Mouse (Mus musculus) limb, embryonic 14.5 days (tissue): ENCODE measurements at regions not wholly inside any gene's neighbourhood (a gene's known extent, or its start where the extent isn't known, plus 50 kb on each side); places are given as distances from the start of the nearest gene placed in this dataset.

Experiments
- ATAC-seq: fragments of 200-750 bp; cut with Nextera tagmentation; 2 replicates; pipeline ENCODE4 v1.8.0; 2017; ENCODE audit warnings: low read depth, moderate number of reproducible peaks, moderate TSS enrichment; ENCODE audit not compliant: low FRiP score
- DNase-seq: peaks from one replicate; pipeline ENCODE4 v3.0.0-alpha.2; 2015; ENCODE audit warnings: low spot score
- H3K27ac ChIP-seq: fragments of 300-500 bp; sonication (generic); replicated peaks from 2 replicates; pipeline ENCODE4 v1.5.1; 2014; ENCODE audit warnings: low read depth, mild to moderate bottlenecking, low read length, moderate library complexity, mixed read lengths
- H3K27me3 ChIP-seq: fragments of 300-500 bp; sonication (generic); 2 replicates; pipeline ENCODE4 v1.6.1; 2014; ENCODE audit warnings: low read length, mixed read lengths; ENCODE audit not compliant: control insufficient read depth, insufficient read depth
- H3K36me3 ChIP-seq: fragments of 300-500 bp; sonication (generic); 2 replicates; pipeline ENCODE4 v1.6.1; 2014; ENCODE audit warnings: mild to moderate bottlenecking, low read length, moderate library complexity, mixed read lengths; ENCODE audit not compliant: control insufficient read depth, insufficient read depth
- H3K4me1 ChIP-seq: fragments of 300-500 bp; sonication (generic); 2 replicates; pipeline ENCODE4 v1.6.1; 2014; ENCODE audit warnings: antibody characterized with exemption, low read length, mixed read lengths; ENCODE audit not compliant: control insufficient read depth, insufficient read depth
- H3K4me2 ChIP-seq: fragments of 300-500 bp; sonication (generic); replicated peaks from 2 replicates; pipeline ENCODE4 v1.6.1; 2014; ENCODE audit warnings: low read depth, mild to moderate bottlenecking, low read length, moderate library complexity; ENCODE audit not compliant: severe bottlenecking
- H3K4me3 ChIP-seq: fragments of 300-500 bp; sonication (generic); replicated peaks from 2 replicates; pipeline ENCODE4 v1.5.1; 2014; ENCODE audit warnings: low read length
- H3K9ac ChIP-seq: fragments of 300-500 bp; sonication (generic); 2 replicates; pipeline ENCODE4 v1.6.1; 2014; ENCODE audit warnings: mild to moderate bottlenecking, low read depth, low read length, moderate library complexity; ENCODE audit not compliant: severe bottlenecking
- H3K9me3 ChIP-seq: fragments of 300-500 bp; sonication (generic); 2 replicates; pipeline ENCODE4 v1.6.1; 2016; ENCODE audit warnings: low read length; ENCODE audit not compliant: control insufficient read depth
- POLR2A ChIP-seq: fragments of 200-500 bp; IDR thresholded peaks from 2 replicates; pipeline ENCODE4 v1.8.0; 2012; ENCODE audit warnings: inconsistent platforms, mild to moderate bottlenecking, moderate library complexity, borderline replicate concordance; ENCODE audit not compliant: insufficient read depth, insufficient read length; ENCODE audit errors: extremely low read depth
- WGBS: fragments of 180-500 bp; shearing (Covaris S2); extraction: QIAGEN DNeasy Blood & Tissue Kit; methylation state at CpG from one replicate; pipeline ENCODE4 v1.1.7; 2014; 5-methylcytosine and 5-hydroxymethylcytosine counted together

- TF ChIP-seq POLR2A = no peak
- H3K27me3 ChIP-seq = no peaks in the 10 kb centered on the region
- DNase-seq = no peak
- H3K4me3 ChIP-seq = no peak overlapping the region
- H3K4me2 ChIP-seq = no peak overlapping the region
- 0 out of 2 replicates have a peak, but pooled peaks cover 3% of the 10 kb centered on the region for H3K4me1 ChIP-seq
- H3K9me3 ChIP-seq = no peaks in the 10 kb centered on the region
- no peak overlapping the region for H3K27ac ChIP-seq
- no peaks in the 10 kb centered on the region for H3K36me3 ChIP-seq
- H3K9ac ChIP-seq = no peak overlapping the region
- WGBS = 28% methylated on average over 7 of the region's 7 CpGs
- no peak for ATAC-seq
Measured at GRCm38 (mm10) chr13:102064590-102065273, 296.7 kb upstream of the Pik3r1 start.

- 0 out of 2 replicates have a peak, but pooled peaks cover 3% of the 10 kb centered on the region for H3K4me1 ChIP-seq
- no peaks in the 10 kb centered on the region for H3K36me3 ChIP-seq
- WGBS = 35% methylated on average over 5 of the region's 5 CpGs
- H3K27ac ChIP-seq = no peak overlapping the region
- no peak overlapping the region for H3K4me3 ChIP-seq
- H3K9ac ChIP-seq = no peak overlapping the region
- no peak for TF ChIP-seq POLR2A
- ATAC-seq = no peak
- H3K4me2 ChIP-seq = no peak overlapping the region
- H3K27me3 ChIP-seq = no peaks in the 10 kb centered on the region
- H3K9me3 ChIP-seq = no peaks in the 10 kb centered on the region
- no peak for DNase-seq
Measured at GRCm38 (mm10) chr13:102065274-102065640, 297.2 kb upstream of the Pik3r1 start.

GRCm38 (mm10) chr13:102065796-102066195, 297.8 kb upstream of the Pik3r1 start:
- Histone ChIP-seq H3K4me1 (peaks cover 8% of the 10 kb centered on the region; the same call in 1 of the 2 replicates), H3K9ac (no peak overlapping the region), H3K4me3 (no peak overlapping the region), H3K27me3 (no peaks in the 10 kb centered on the region), H3K9me3 (no peaks in the 10 kb centered on the region), H3K27ac (no peak overlapping the region), H3K4me2 (no peak overlapping the region), H3K36me3 (no peaks in the 10 kb centered on the region)
- DNase-seq (no peak), ATAC-seq (no peak)
- TF ChIP-seq POLR2A = no peak
- WGBS = 66% methylated on average over 5 of the region's 5 CpGs

- no peak overlapping the region for H3K9ac ChIP-seq
- peaks cover 5% of the 10 kb centered on the region; the same call in 1 of the 2 replicates for H3K4me1 ChIP-seq
- H3K4me2 ChIP-seq = no peak overlapping the region
- WGBS = 20% methylated on average over 3 of the region's 3 CpGs
- H3K27me3 ChIP-seq = no peaks in the 10 kb centered on the region
- no peak overlapping the region for H3K4me3 ChIP-seq
- TF ChIP-seq POLR2A = no peak
- H3K36me3 ChIP-seq = no peaks in the 10 kb centered on the region
- no peak for DNase-seq
- no peak overlapping the region for H3K27ac ChIP-seq
- no peaks in the 10 kb centered on the region for H3K9me3 ChIP-seq
- no peak; the same call in 1 of the 2 replicates for ATAC-seq
Measured at GRCm38 (mm10) chr13:102070740-102071139, 302.7 kb upstream of the Pik3r1 start.

GRCm38 (mm10) chr13:102072366-102072765, 304.3 kb upstream of the Pik3r1 start:
- Histone ChIP-seq H3K4me2 (no peak overlapping the region), H3K9me3 (no peaks in the 10 kb centered on the region), H3K36me3 (no peaks in the 10 kb centered on the region), H3K27ac (no peak overlapping the region), H3K9ac (no peak overlapping the region), H3K4me3 (no peak overlapping the region), H3K27me3 (no peaks in the 10 kb centered on the region), H3K4me1 (peaks cover 5% of the 10 kb centered on the region; the same call in 1 of the 2 replicates)
- no peak for TF ChIP-seq POLR2A
- WGBS = 82% methylated on average over 4 of the region's 4 CpGs
- ATAC-seq (no peak), DNase-seq (no peak)
